Mouse (Mus musculus) cerebellum, adult 18-20 months (tissue): ENCODE measurements around the gene Rnf4.

ENCODE experiments used
- DNase-seq, 2 experiments: peaks; one replicate each; pipeline ENCODE4 v3.0.0; 2021

Gene Rnf4

GRCm38 (mm10) chr5:34340246-34340645 lies 4.2 kb downstream of the Rnf4 start:
- no peak for DNase-seq

- DNase-seq: no peak
Measured at GRCm38 (mm10) chr5:34352084-34352631, 16.1 kb downstream of the Rnf4 start.

GRCm38 (mm10) chr5:34360261-34360660 lies 24.2 kb downstream of the Rnf4 start:
- no peak for DNase-seq

- DNase-seq: no peak
Measured at GRCm38 (mm10) chr5:34363115-34363514, 27.0 kb downstream of the Rnf4 start.

GRCm38 (mm10) chr5:34368551-34369290 lies 32.6 kb downstream of the Rnf4 start:
- DNase-seq: peak in 1 of 2 experiments; percentile 19

GRCm38 (mm10) chr5:34369341-34370021 lies 33.4 kb downstream of the Rnf4 start, which contains the start of gene Fam193a:
Fam193a (plus strand) TSS chr5:34369933.
- DNase-seq: peak; percentile 98

GRCm38 (mm10) chr5:34370022-34370823 lies 34.1 kb downstream of the Rnf4 start:
- DNase-seq: peak; percentile 40 to 63

GRCm38 (mm10) chr5:34370840-34371239 lies 34.8 kb downstream of the Rnf4 start:
- no peak for DNase-seq

- DNase-seq: no peak
Measured at GRCm38 (mm10) chr5:34372141-34372540, 36.1 kb downstream of the Rnf4 start.

- DNase-seq: no peak
Measured at GRCm38 (mm10) chr5:34372541-34372940, 36.5 kb downstream of the Rnf4 start.

GRCm38 (mm10) chr5:34378787-34379186 lies 42.7 kb downstream of the Rnf4 start:
- no peak for DNase-seq

GRCm38 (mm10) chr5:34381700-34382099 lies 45.6 kb downstream of the Rnf4 start:
- no peak for DNase-seq

GRCm38 (mm10) chr5:34385616-34386015 lies 49.5 kb downstream of the Rnf4 start:
- no peak for DNase-seq

- DNase-seq: no peak
Measured at GRCm38 (mm10) chr5:34386744-34387143, 50.7 kb downstream of the Rnf4 start.

GRCm38 (mm10) chr5:34393251-34393650 lies 57.2 kb downstream of the Rnf4 start:
- peak in 1 of 2 experiments; percentile 39 for DNase-seq

- no peak for DNase-seq
Measured at GRCm38 (mm10) chr5:34395347-34395746, 59.3 kb downstream of the Rnf4 start.

- DNase-seq: no peak
Measured at GRCm38 (mm10) chr5:34395850-34396540, 59.9 kb downstream of the Rnf4 start.

GRCm38 (mm10) chr5:34397866-34398265 lies 61.8 kb downstream of the Rnf4 start:
- no peak for DNase-seq

GRCm38 (mm10) chr5:34398326-34398725 lies 62.2 kb downstream of the Rnf4 start:
- DNase-seq: peak; percentile 38 to 60
